Mouse (Mus musculus) adipose tissue, adult 10 weeks (tissue): ENCODE data around the gene Ccdc194. TPM values are rescaled to one million over a fixed set of nuclear protein-coding genes. Genes with fewer than 3 reads are reported as not detected.

Experiments used
- polyA plus RNA-seq: library from polyadenylated mRNA; stranded (reverse); fragments of 350-450 nt; fragmentation: Illumina TruSeq; extraction: RNeasy Lipid Tissue Mini Kit (QIAGEN cat#74804); gene quantifications from one replicate; pipeline ENCODE4 v1.2.3, GENCODE M21; 2014; ENCODE audit warnings: low read depth, low replicate concordance

Ccdc194 gene
- not detected for polyA plus RNA-seq

GRCm38 (mm10) chr8:71525226-71526050 is at the start of gene Ccdc194:
Gene Ccdc194 (minus strand): TSS chr8:71525711.

GRCm38 (mm10) chr8:71568387-71568937 is 43.0 kb upstream of the Ccdc194 start, which contains the start of gene Slc27a1:
Gene Slc27a1 (plus strand): TSS chr8:71568882.

GRCm38 (mm10) chr8:71566501-71566900 is 41.0 kb upstream of the Ccdc194 start, which contains the start of gene Nxnl1:
Gene Nxnl1 (minus strand): TSS chr8:71566601.

GRCm38 (mm10) chr8:71558071-71558957 is 32.8 kb upstream of the Ccdc194 start, which contains the start of gene Tmem221:
Gene Tmem221 (minus strand): TSS chr8:71558871.

GRCm38 (mm10) chr8:71542632-71543343 is 17.3 kb upstream of the Ccdc194 start, which contains the start of gene Mvb12a:
Gene Mvb12a (plus strand): TSS chr8:71542922.

GRCm38 (mm10) chr8:71537028-71537867 is 11.7 kb upstream of the Ccdc194 start, which contains the start of gene Bst2:
Gene Bst2 (minus strand): TSS chr8:71537456.

GRCm38 (mm10) chr8:71511644-71512043 is 13.9 kb downstream of the Ccdc194 start, which contains the start of gene Plvap:
Gene Plvap (minus strand): TSS chr8:71511752.

GRCm38 (mm10) chr8:71487691-71488445 is 37.6 kb downstream of the Ccdc194 start, which contains the start of gene Gtpbp3:
Gene Gtpbp3 (plus strand): TSS chr8:71488103.

GRCm38 (mm10) chr8:71485142-71486135 is 40.1 kb downstream of the Ccdc194 start, which contains the start of gene Ano8:
Gene Ano8 (minus strand): TSS chr8:71485963.

Other genes with a start within 250 kb of the Ccdc194 start
- 215 TPM for gene Use1, start 158.9 kb downstream of the Ccdc194 start, polyA plus RNA-seq
- gene Ocel1, start 154.4 kb downstream of the Ccdc194 start, polyA plus RNA-seq, result 12.3 TPM
- gene Nr2f6, start 143.8 kb downstream of the Ccdc194 start, polyA plus RNA-seq, result 45.7 TPM
- gene Ushbp1, start 129.9 kb downstream of the Ccdc194 start, polyA plus RNA-seq, result 29.6 TPM
- gene Babam1, start 128.8 kb downstream of the Ccdc194 start, polyA plus RNA-seq, result 74.2 TPM
- gene Ankle1, start 119.7 kb downstream of the Ccdc194 start, polyA plus RNA-seq, result 1.2 TPM
- gene Abhd8, start 62.1 kb downstream of the Ccdc194 start, polyA plus RNA-seq, result 16.7 TPM
- gene Mrpl34, start 60.8 kb downstream of the Ccdc194 start, polyA plus RNA-seq, result 57.3 TPM
- gene Dda1, start 56.5 kb downstream of the Ccdc194 start, polyA plus RNA-seq, result 59.1 TPM
- gene Ano8, start 39.7 kb downstream of the Ccdc194 start, polyA plus RNA-seq, result 9.2 TPM
- gene Gtpbp3, start 37.6 kb downstream of the Ccdc194 start, polyA plus RNA-seq, result 14.5 TPM
- 33.6 TPM for gene Plvap, start 14.0 kb downstream of the Ccdc194 start, polyA plus RNA-seq
- gene Bst2, start 11.7 kb upstream of the Ccdc194 start, polyA plus RNA-seq, result 70.8 TPM
- 72.0 TPM for gene Mvb12a, start 17.2 kb upstream of the Ccdc194 start, polyA plus RNA-seq
- 3.1 TPM for gene Tmem221, start 33.2 kb upstream of the Ccdc194 start, polyA plus RNA-seq
- 0.98 TPM for gene Nxnl1, start 40.9 kb upstream of the Ccdc194 start, polyA plus RNA-seq
- gene Slc27a1, start 43.2 kb upstream of the Ccdc194 start, polyA plus RNA-seq, result 216 TPM
- gene Pgls, start 66.5 kb upstream of the Ccdc194 start, polyA plus RNA-seq, result 87.6 TPM
- gene Fam129c, start 71.9 kb upstream of the Ccdc194 start, polyA plus RNA-seq, result 2.5 TPM
- 76.1 TPM for gene Colgalt1, start 85.3 kb upstream of the Ccdc194 start, polyA plus RNA-seq
- gene Unc13a, start 146.0 kb upstream of the Ccdc194 start, polyA plus RNA-seq, result 0.61 TPM
- 10.6 TPM for gene Jak3, start 150.6 kb upstream of the Ccdc194 start, polyA plus RNA-seq
- 46.9 TPM for gene Insl3, start 163.5 kb upstream of the Ccdc194 start, polyA plus RNA-seq
- 5.7 TPM for gene B3gnt3, start 176.1 kb upstream of the Ccdc194 start, polyA plus RNA-seq
- gene Fcho1, start 200.0 kb upstream of the Ccdc194 start, polyA plus RNA-seq, result 5.7 TPM